Mouse (Mus musculus) forelimb bud, embryonic 11.5 days (tissue): ENCODE measurements around the gene Olfr412.

Experiments used
- DNase-seq: peaks from one replicate; pipeline ENCODE4 v3.0.0-alpha.2; 2012; ENCODE audit warnings: low read depth, low spot score

Gene Olfr412

DNA sequence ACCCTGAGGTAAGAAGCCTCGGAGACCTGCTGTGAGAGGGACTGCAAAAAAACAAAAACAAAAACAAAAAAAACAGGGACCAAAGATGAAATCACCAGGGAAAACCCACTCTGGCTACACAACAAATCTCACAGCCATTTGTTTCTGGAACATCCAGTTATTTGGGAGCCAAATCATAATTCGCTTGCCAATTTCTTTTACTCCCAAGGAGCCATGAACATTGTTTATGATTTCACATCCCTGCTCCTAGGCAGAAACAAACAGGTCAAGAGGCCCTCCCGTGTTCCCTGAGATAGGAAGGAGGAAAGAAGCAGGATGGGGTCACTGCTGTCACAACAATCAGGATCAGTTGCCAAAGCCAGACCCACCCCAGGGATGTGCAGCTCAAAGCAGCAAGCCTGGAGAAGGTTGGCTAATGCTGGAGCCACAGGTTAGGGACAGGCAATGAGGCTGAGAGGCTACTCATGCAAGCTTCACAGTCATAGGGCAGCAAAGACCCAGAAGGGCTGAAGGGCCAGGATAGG is 51.6 kb downstream of the Olfr412 start:
- no peak for DNase-seq

DNA sequence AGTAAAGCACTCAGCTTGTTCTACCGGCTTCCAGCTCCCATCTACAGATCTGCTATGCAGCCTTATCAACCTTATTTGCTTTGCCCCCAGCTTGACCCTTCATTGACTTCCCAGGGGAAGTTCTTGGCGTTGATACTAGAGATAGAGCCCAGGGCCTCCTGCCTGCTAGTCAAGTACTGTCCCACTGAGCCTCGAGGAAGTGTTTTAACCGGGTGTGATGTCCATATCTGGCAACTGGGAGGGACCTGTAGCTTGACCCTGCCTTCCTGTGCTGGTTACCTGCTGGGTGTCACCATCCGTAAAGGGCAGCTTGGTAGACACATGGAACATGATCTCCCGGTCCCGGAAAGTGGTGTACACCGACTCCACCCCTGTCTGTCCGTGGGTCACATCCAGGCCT is 52.2 kb downstream of the Olfr412 start:
- DNase-seq: no peak

DNA sequence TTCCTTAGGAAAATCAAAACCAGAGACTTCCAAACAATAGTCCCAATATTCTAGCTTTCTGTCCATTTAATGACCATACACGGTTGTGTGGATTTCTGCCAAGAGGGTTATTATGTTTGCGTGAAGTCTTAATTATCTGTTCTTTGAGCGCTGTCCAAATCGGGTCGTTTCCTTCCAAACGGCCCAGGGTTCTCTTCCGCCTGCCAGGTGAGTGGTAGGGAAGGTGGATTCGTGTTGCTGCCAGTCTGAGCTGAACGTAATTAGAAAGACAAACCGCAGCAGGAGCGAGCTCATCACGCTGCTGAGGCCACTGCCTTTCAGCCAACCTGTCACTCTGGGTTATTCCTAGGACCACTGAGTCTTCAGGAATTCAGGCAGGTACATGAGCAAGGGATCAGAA is 53.9 kb downstream of the Olfr412 start:
- DNase-seq: no peak
